Mouse (Mus musculus) intestine, embryonic 16.5 days (tissue): Measurements from ENCODE around the gene Spn. TPM values are rescaled to one million over a fixed set of nuclear protein-coding genes. Genes with fewer than 3 reads are reported as not detected.

Source experiments
- ATAC-seq: fragments of 200-750 bp; cut with Nextera tagmentation; 2 replicates; pipeline ENCODE4 v1.8.0; 2017; ENCODE audit warnings: moderate TSS enrichment, moderate library complexity
- H3K27ac ChIP-seq: fragments of 300-500 bp; sonication (generic); 2 replicates; pipeline ENCODE4 v1.5.1; 2014; ENCODE audit warnings: mild to moderate bottlenecking, low read length
- H3K27me3 ChIP-seq: fragments of 300-500 bp; sonication (generic); replicated peaks from 2 replicates; pipeline ENCODE4 v1.6.1; 2014; ENCODE audit warnings: low read length, control low read depth, mixed read lengths; ENCODE audit not compliant: control insufficient read depth, insufficient read depth
- H3K36me3 ChIP-seq: fragments of 300-500 bp; sonication (generic); 2 replicates; pipeline ENCODE4 v1.6.1; 2014; ENCODE audit warnings: low read length, control low read depth; ENCODE audit not compliant: control insufficient read depth, insufficient read depth
- H3K4me1 ChIP-seq: fragments of 300-500 bp; sonication (generic); 2 replicates; pipeline ENCODE4 v1.6.1; 2014; ENCODE audit warnings: low read length, control low read depth, mixed read lengths; ENCODE audit not compliant: control insufficient read depth, insufficient read depth
- H3K4me2 ChIP-seq: fragments of 300-500 bp; sonication (generic); 2 replicates; pipeline ENCODE4 v1.6.1; 2014; ENCODE audit warnings: low read depth, low read length, control low read depth
- H3K4me3 ChIP-seq: fragments of 300-500 bp; sonication (generic); 2 replicates; pipeline ENCODE4 v1.5.1; 2014; ENCODE audit warnings: mild to moderate bottlenecking, low read length
- H3K9ac ChIP-seq: fragments of 300-500 bp; sonication (generic); 2 replicates; pipeline ENCODE4 v1.6.1; 2014; ENCODE audit warnings: low read depth, low read length
- H3K9me3 ChIP-seq: fragments of 300-500 bp; sonication (generic); 2 replicates; pipeline ENCODE4 v1.6.1; 2016; ENCODE audit warnings: low read length, control low read depth; ENCODE audit not compliant: control insufficient read depth
- whole genome bisulfite sequencing: fragments of 180-500 bp; shearing (Covaris S2); extraction: QIAGEN DNeasy Blood & Tissue Kit; methylation state at CpG from one replicate; pipeline ENCODE4 v1.1.7; 2014; 5-methylcytosine and 5-hydroxymethylcytosine counted together
- polyA plus RNA-seq: library from polyadenylated mRNA; unstranded; fragments of >200 nt; fragmentation: Nextera tagmentation; extraction: Ambion mirVana; gene quantifications from 2 replicates; pipeline ENCODE4 v1.2.1, GENCODE M21; 2015

Spn gene
- polyA plus RNA-seq, 1 experiment from 2014 or later, result 0.26 TPM

GRCm38 (mm10) chr7:127134821-127135447 is 2.7 kb downstream of the Spn start:
- Histone ChIP-seq H3K4me3 (no peak overlapping the region), H3K4me1 (no peaks in the 10 kb centered on the region), H3K9ac (no peak overlapping the region), H3K27ac (no peak overlapping the region), H3K27me3 (no peaks in the 10 kb centered on the region), H3K36me3 (no peaks in the 10 kb centered on the region), H3K9me3 (no peaks in the 10 kb centered on the region), H3K4me2 (no peak overlapping the region)
- WGBS, result 76% methylated on average over 11 of the region's 11 CpGs
- no peak for ATAC-seq

GRCm38 (mm10) chr7:127133125-127133524 is 4.5 kb downstream of the Spn start:
- no peak for ATAC-seq
- Histone ChIP-seq H3K4me3 (no peak overlapping the region), H3K27me3 (no peaks in the 10 kb centered on the region), H3K9me3 (no peaks in the 10 kb centered on the region), H3K9ac (no peak overlapping the region), H3K4me2 (no peak overlapping the region), H3K36me3 (no peaks in the 10 kb centered on the region), H3K4me1 (no peaks in the 10 kb centered on the region), H3K27ac (no peak overlapping the region)
- WGBS, result 59% methylated on average over 5 of the region's 5 CpGs

- WGBS, result 18% methylated on average over 4 of the region's 4 CpGs
- Histone ChIP-seq H3K36me3 (no peaks in the 10 kb centered on the region), H3K4me2 (no peak overlapping the region), H3K4me1 (no peaks in the 10 kb centered on the region), H3K27ac (no peak overlapping the region), H3K9ac (no peak overlapping the region), H3K9me3 (no peaks in the 10 kb centered on the region), H3K27me3 (no peaks in the 10 kb centered on the region), H3K4me3 (no peak overlapping the region)
- peak; percentile 76 for ATAC-seq
Measured at GRCm38 (mm10) chr7:127129638-127130037, 8.0 kb downstream of the Spn start.

GRCm38 (mm10) chr7:127121911-127122270 is 15.7 kb downstream of the Spn start, which contains the start of gene Qprt:
Qprt (minus strand) TSS chr7:127122226.
- Histone ChIP-seq H3K27me3 (no peaks in the 10 kb centered on the region), H3K4me3 (peak within 1 kb of the TSS; percentile 16), H3K36me3 (no peaks in the 10 kb centered on the region), H3K4me1 (peaks cover 18% of the 10 kb centered on the region), H3K27ac (no peak within 1 kb of the TSS), H3K4me2 (peak within 1 kb of the TSS; percentile 48), H3K9me3 (no peaks in the 10 kb centered on the region), H3K9ac (peak within 1 kb of the TSS; percentile 38; the same call in 1 of the 2 replicates)
- WGBS, result 18% methylated on average over 7 of the region's 7 CpGs
- peak; percentile 15; the same call in 1 of the 2 replicates for ATAC-seq

GRCm38 (mm10) chr7:127121061-127121910 is 16.3 kb downstream of the Spn start:
- peak; percentile 82 for ATAC-seq
- no peak overlapping the region for H3K27ac ChIP-seq
- H3K36me3 ChIP-seq, result no peaks in the 10 kb centered on the region
- peaks cover 18% of the 10 kb centered on the region for H3K4me1 ChIP-seq
- H3K9me3 ChIP-seq, result no peaks in the 10 kb centered on the region
- H3K4me3 ChIP-seq, result peak overlapping the region; percentile 16
- H3K4me2 ChIP-seq, result peak overlapping the region; percentile 48
- H3K9ac ChIP-seq, result peak overlapping the region; percentile 38; the same call in 1 of the 2 replicates
- no peaks in the 10 kb centered on the region for H3K27me3 ChIP-seq
- 23% methylated on average over 21 of the region's 21 CpGs for WGBS

GRCm38 (mm10) chr7:127118671-127119445 is 18.8 kb downstream of the Spn start:
- Histone ChIP-seq H3K4me3 (no peak overlapping the region), H3K27me3 (no peaks in the 10 kb centered on the region), H3K9me3 (no peaks in the 10 kb centered on the region), H3K36me3 (no peaks in the 10 kb centered on the region), H3K4me2 (no peak overlapping the region), H3K9ac (no peak overlapping the region), H3K27ac (no peak overlapping the region; the same call in 1 of the 2 replicates), H3K4me1 (peaks cover 23% of the 10 kb centered on the region)
- 55% methylated on average over 14 of the region's 14 CpGs for WGBS
- ATAC-seq, result no peak

GRCm38 (mm10) chr7:127117948-127118347 is 19.7 kb downstream of the Spn start:
- H3K9ac ChIP-seq, result no peak overlapping the region
- ATAC-seq, result peak; percentile 54
- WGBS, result 28% methylated on average over 5 of the region's 5 CpGs
- H3K9me3 ChIP-seq, result no peaks in the 10 kb centered on the region
- H3K4me2 ChIP-seq, result no peak overlapping the region; the same call in 1 of the 2 replicates
- no peaks in the 10 kb centered on the region for H3K36me3 ChIP-seq
- no peak overlapping the region; the same call in 1 of the 2 replicates for H3K27ac ChIP-seq
- H3K4me3 ChIP-seq, result no peak overlapping the region
- no peaks in the 10 kb centered on the region for H3K27me3 ChIP-seq
- H3K4me1 ChIP-seq, result peaks cover 31% of the 10 kb centered on the region

GRCm38 (mm10) chr7:127116331-127116935 is 21.2 kb downstream of the Spn start:
- peaks cover 32% of the 10 kb centered on the region for H3K4me1 ChIP-seq
- no peak for ATAC-seq
- WGBS, result 62% methylated on average over 11 of the region's 11 CpGs

More at GRCm38 (mm10) chr7:127116331-127116935, 21.2 kb downstream of the Spn start:
- H3K36me3 ChIP-seq, result no peaks in the 10 kb centered on the region
- H3K27me3 ChIP-seq, result no peaks in the 10 kb centered on the region
- H3K4me3 ChIP-seq, result no peak overlapping the region
- no peak overlapping the region; the same call in 1 of the 2 replicates for H3K27ac ChIP-seq
- H3K9me3 ChIP-seq, result no peaks in the 10 kb centered on the region
- no peak overlapping the region; the same call in 1 of the 2 replicates for H3K9ac ChIP-seq
- no peak overlapping the region for H3K4me2 ChIP-seq
